Mouse (Mus musculus) bone marrow, adult 2 months (tissue): ENCODE measurements around the gene Dus3l. TPM values are rescaled to one million over a fixed set of nuclear protein-coding genes. Genes with fewer than 3 reads are reported as not detected.

Experiments used
- H3K27ac ChIP-seq: fragments of 200-500 bp; 2 replicates; pipeline ENCODE4 v1.5.1; 2012; ENCODE audit warnings: low read depth, mild to moderate bottlenecking, control low read depth, inconsistent platforms, low read length; ENCODE audit not compliant: control insufficient read depth, poor library complexity, insufficient read depth
- H3K4me1 ChIP-seq: fragments of 200-500 bp; 2 replicates; pipeline ENCODE4 v1.6.1; 2011; ENCODE audit warnings: low read length; ENCODE audit not compliant: control insufficient read depth, insufficient read depth
- H3K4me3 ChIP-seq: fragments of 200-500 bp; replicated peaks from 2 replicates; pipeline ENCODE3; 2011; ENCODE audit warnings: mild to moderate bottlenecking, low read depth, low read length, control low read depth; ENCODE audit not compliant: control insufficient read depth
- CTCF ChIP-seq: fragments of 200-500 bp; IDR thresholded peaks from 2 replicates; pipeline ENCODE4 v1.5.1; 2011; ENCODE audit warnings: low read length, control low read depth; ENCODE audit not compliant: control insufficient read depth, insufficient read depth
- POLR2A ChIP-seq: fragments of 200-500 bp; IDR thresholded peaks from 2 replicates; pipeline ENCODE4 v1.6.1; 2011; ENCODE audit warnings: low read depth, mild to moderate bottlenecking, control low read depth, low read length, borderline replicate concordance; ENCODE audit not compliant: control insufficient read depth
- WGBS: fragments of 180-500 bp; shearing (Covaris S2); methylation state at CpG from one replicate; pipeline ENCODE4 v1.1.7; 2018; 5-methylcytosine and 5-hydroxymethylcytosine counted together
- polyA plus RNA-seq: library from polyadenylated mRNA; stranded (reverse); fragments of >200 nt; gene quantifications from 2 replicates; pipeline ENCODE4 v1.2.4, GENCODE M21; 2011; ENCODE audit warnings: low replicate concordance; ENCODE audit not compliant: missing spikeins, insufficient read depth, insufficient read length

Dus3l gene
- 15.8 and 51.0 TPM in 2 replicates for polyA plus RNA-seq

GRCm38 (mm10) chr17:56764474-56765354 lies at the start of gene Dus3l:
Dus3l (plus strand) TSS chr17:56764757.
- TF ChIP-seq CTCF: no peak
- peak; percentile 54; the same call in 1 of the 2 replicates for TF ChIP-seq POLR2A
- Histone ChIP-seq H3K4me1 (peaks cover 6% of the 10 kb centered on the region; the same call in 1 of the 2 replicates), H3K27ac (peak within 1 kb of the TSS; percentile 99), H3K4me3 (peak within 1 kb of the TSS; percentile 99)
- under 1% methylated on average over 54 of the region's 58 CpGs for WGBS

GRCm38 (mm10) chr17:56715360-56715759 lies 49.2 kb upstream of the Dus3l start:
- Histone ChIP-seq H3K27ac (no peak overlapping the region), H3K4me1 (peaks cover 3% of the 10 kb centered on the region; the same call in 1 of the 2 replicates), H3K4me3 (no peak overlapping the region)
- 82% methylated on average over 11 of the region's 11 CpGs for WGBS
- TF ChIP-seq CTCF (no peak), POLR2A (no peak)

GRCm38 (mm10) chr17:56715914-56716654 lies 48.5 kb upstream of the Dus3l start:
- Histone ChIP-seq H3K4me1 (peaks cover 3% of the 10 kb centered on the region; the same call in 1 of the 2 replicates), H3K27ac (peak overlapping the region; percentile 45; the same call in 1 of the 2 replicates), H3K4me3 (peak overlapping the region; percentile 47)
- TF ChIP-seq CTCF: no peak
- TF ChIP-seq POLR2A: no peak
- WGBS: 31% methylated on average over 22 of the region's 22 CpGs

- H3K4me3 ChIP-seq: peak overlapping the region; percentile 92
- TF ChIP-seq CTCF (no peak), POLR2A (peak; percentile 19; the same call in 1 of the 2 replicates)
- H3K27ac ChIP-seq: peak overlapping the region; percentile 82
- peaks cover 3% of the 10 kb centered on the region; the same call in 1 of the 2 replicates for H3K4me1 ChIP-seq
- WGBS: under 1% methylated on average over 52 of the region's 55 CpGs
These were observed 47.7 kb upstream of the Dus3l start for GRCm38 (mm10) chr17:56716655-56717362.

DNA sequence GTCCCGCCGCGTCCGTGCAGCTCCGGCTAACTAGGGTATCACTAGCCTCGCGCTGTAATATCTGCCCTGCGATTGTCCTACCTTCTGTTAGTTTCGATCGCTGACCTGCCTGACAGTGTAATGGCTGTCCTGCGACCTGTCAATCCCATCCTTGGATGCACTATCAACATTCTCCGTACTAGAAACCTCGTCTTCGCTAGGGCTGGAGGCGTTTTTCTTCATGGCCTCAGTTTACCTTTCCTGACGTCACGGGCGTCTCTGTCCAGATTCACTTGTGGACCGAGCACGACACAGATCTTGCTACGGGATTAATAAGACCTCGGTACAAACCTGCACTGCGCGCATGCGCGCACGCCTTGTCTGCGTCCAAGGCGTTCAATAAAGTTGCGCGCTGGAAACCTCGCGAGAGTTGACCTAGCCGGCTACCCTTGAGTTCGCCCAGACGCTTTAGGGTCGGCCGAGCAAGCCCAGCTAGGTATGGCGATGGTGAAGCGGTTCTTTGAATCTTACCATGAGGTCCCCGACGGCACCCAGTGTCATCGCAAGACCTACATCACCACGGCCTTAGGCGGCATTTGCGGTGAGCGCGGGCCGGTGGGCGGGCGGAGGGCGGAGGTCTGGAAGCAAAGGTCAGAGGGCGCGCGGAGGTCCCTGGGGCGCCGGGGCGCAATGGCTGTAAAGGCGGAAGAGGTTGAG lies 47.0 kb upstream of the Dus3l start, which contains the start of the genes Ndufa11 and Vmac:
TSS of gene Ndufa11 (plus strand) at position 405 of the 696 bp plus-strand sequence.
TSS of gene Vmac (minus strand) at position 660 of the 696 bp plus-strand sequence.
- TF ChIP-seq CTCF: no peak
- peak; percentile 53; the same call in 1 of the 2 replicates for TF ChIP-seq POLR2A
- Histone ChIP-seq H3K4me3 (peak within 1 kb of the TSS; percentile 92), H3K27ac (peak within 1 kb of the TSS; percentile 82), H3K4me1 (peaks cover 3% of the 10 kb centered on the region; the same call in 1 of the 2 replicates)
- under 1% methylated on average over 59 of the region's 59 CpGs for WGBS

GRCm38 (mm10) chr17:56722441-56722840 lies 42.1 kb upstream of the Dus3l start:
- no peak overlapping the region for H3K27ac ChIP-seq
- no peak overlapping the region for H3K4me3 ChIP-seq
- 85% methylated on average over 5 of the region's 5 CpGs for WGBS
- peaks cover 1% of the 10 kb centered on the region; the same call in 1 of the 2 replicates for H3K4me1 ChIP-seq
- TF ChIP-seq POLR2A: no peak
- TF ChIP-seq CTCF: no peak
